Mouse (Mus musculus) layer of hippocampus, adult 6 months (tissue): ENCODE measurements around the gene Tyw1. TPM values are rescaled to one million over a fixed set of nuclear protein-coding genes. Genes with fewer than 3 reads are reported as not detected.

Experiments
- long read RNA-seq, 2 experiments: library from polyadenylated mRNA; unstranded; transcript quantifications; one replicate each; pipeline ENCODE4 v2.0.0; 2019 to 2020
- polyA plus RNA-seq: library from polyadenylated mRNA; unstranded; fragments of <200 nt; fragmentation: Nextera tagmentation; gene quantifications from 2 replicates; pipeline ENCODE4 v1.2.3, GENCODE M21; 2021

The Tyw1 gene
- 11.2 and 12.1 TPM in 2 replicates for polyA plus RNA-seq
- long read RNA-seq, experiment 1, transcript Tyw1-201 (16 exons, 3,044 nt), result major isoform, 15 of 30 reads
- long read RNA-seq, experiment 1, partial matches to known transcripts, result 9 of 30 reads
- long read RNA-seq, experiment 1, other reads (novel, unspliced or antisense), result 6 of 30 reads
- long read RNA-seq, experiment 2, transcript Tyw1-201 (16 exons, 3,044 nt), result major isoform, 75 of 116 reads
- long read RNA-seq, experiment 2, partial matches to known transcripts, result 7 of 116 reads
- long read RNA-seq, experiment 2, other reads (novel, unspliced or antisense), result 34 of 116 reads

DNA sequence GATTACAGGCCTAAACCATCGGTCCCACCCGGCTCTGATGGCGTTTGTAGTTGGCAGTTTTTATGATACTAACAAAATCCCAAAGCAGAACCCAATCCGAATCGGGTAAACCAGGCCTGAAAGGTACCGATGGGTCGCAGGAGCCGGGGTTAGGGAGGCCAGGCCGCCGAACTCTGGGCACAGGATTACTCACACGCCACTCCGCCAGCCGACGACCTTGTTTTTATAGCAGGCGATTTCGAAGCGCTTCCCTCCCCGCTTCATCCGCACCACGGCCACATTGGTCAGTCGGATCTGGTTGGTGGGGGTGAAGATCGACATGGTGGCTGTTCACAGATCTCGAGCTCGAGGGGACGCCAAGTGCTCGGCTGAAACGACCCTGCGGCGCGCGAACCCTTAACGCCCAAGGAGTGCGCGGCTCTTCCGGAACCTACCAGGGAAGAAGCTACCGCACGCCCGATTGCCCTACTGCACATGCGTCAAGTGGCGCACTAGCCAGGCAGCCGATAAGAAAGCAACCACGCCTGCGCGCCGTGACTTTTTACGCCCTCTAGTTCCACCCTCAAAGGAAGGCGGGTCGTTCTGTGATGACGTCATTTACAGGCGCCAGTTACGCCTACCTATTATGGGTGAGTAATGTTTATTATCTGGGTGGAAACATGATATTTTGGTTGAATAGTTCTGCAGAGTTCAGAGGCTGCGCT is at the start of gene Tyw1, which contains the start of gene Sbds:
Gene Tyw1 (plus strand): TSS at position 603 of the 704 bp plus-strand sequence.
Gene Sbds (minus strand): TSS at position 514 of the 704 bp plus-strand sequence.

DNA sequence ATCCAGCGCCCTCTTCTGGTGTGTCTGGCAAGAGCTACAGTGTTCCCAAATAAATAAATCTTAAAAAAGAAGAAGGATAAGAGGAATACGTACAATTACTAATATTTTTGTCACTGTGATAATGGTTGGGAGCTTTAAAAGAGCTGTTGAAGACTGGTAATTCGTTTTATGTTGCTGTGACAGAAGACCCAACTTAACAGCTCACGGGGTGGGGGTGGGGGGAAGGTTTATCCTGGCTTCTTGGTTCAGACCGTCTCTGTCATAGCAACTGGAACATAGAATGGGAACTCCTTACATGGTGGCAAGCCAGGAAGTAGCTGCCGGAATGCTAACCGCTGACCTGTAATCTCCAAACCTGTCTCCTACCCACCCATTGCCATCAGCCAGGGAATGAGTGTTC is 38.6 kb upstream of the Tyw1 start, which contains the start of gene Tmem248:
Gene Tmem248 (plus strand): TSS at position 301 of the 400 bp plus-strand sequence.

DNA sequence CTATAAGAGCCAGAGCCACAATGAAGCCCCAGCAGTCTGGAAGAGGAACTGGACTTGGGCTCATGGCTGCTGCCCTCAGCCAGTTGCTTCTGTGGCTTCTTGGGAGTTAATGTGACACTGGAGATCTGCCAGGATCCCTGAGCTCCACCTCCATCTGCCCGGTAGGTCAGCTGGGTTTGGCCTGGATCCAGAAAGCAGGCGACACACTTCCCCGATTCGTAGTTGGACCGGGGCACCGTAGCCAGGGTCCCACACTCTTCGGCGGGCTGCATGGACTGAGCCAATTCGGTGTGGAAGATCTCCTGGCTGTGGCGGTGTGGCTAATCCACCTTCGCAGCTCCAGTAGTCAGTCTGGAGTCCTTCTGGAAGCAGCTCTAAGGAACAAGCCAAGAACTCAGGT is 113.8 kb downstream of the Tyw1 start, which contains the start of gene Caln1:
Gene Caln1 (plus strand): TSS at position 219 of the 400 bp plus-strand sequence.

DNA sequence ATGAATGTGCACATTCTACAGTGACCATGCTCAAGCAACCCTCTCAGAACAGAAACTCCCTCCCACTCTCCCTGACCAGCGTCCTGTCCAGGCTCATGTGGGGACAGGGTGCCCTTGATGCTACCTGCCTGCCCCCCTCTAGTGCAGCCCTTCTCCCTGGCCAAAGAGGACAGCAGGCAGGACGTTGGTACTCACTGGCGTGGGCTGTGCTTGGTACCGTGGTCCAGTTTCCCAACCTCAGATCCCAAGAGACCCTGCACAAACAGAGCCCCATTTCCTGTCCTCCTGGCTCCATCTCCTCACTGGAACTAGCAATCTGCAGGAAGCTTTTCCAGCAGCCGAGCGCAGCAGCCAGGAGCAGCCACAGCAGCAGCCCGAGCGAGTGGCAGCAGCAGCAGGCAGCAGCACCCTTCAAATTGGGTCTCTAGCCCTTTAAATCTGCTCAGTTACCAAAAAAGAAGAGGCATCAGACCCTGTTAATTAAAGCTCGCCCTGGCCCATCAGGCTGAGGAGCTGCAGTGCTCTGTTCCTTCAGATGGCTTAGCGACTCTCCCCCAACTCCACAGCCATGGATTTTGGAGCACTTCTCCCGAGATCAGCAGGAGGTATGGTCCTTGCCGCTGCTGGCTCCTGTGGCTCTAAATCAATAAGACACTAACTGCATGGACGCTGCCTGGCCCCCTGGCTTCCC is 128.9 kb downstream of the Tyw1 start, which contains the start of gene A330070K13Rik:
Gene A330070K13Rik (minus strand): TSS at position 410 of the 691 bp plus-strand sequence.

Other genes with a start within 250 kb of the Tyw1 start
- 19.3 and 19.5 TPM in 2 replicates for gene Asl, start 226.4 kb upstream of the Tyw1 start, polyA plus RNA-seq
- gene Crcp, start 226.3 kb upstream of the Tyw1 start, polyA plus RNA-seq, result 35.4 and 40.8 TPM in 2 replicates
- gene Tpst1, start 182.3 kb upstream of the Tyw1 start, polyA plus RNA-seq, result 40.7 and 41.9 TPM in 2 replicates
- 10.1 and 11.5 TPM in 2 replicates for gene Kctd7, start 110.8 kb upstream of the Tyw1 start, polyA plus RNA-seq
- gene Rabgef1, start 83.8 kb upstream of the Tyw1 start, polyA plus RNA-seq, result 26.1 and 27.5 TPM in 2 replicates
- gene Tmem248, start 38.5 kb upstream of the Tyw1 start, polyA plus RNA-seq, result 19.4 TPM in 2 replicates
- 118 and 126 TPM in 2 replicates for gene Sbds, start 89 bp upstream of the Tyw1 start, polyA plus RNA-seq
- gene Caln1, start 113.8 kb downstream of the Tyw1 start, polyA plus RNA-seq, result 79.7 and 94.7 TPM in 2 replicates
- 4.9 and 5.6 TPM in 2 replicates for gene A330070K13Rik, start 129.0 kb downstream of the Tyw1 start, polyA plus RNA-seq